Mouse (Mus musculus) thymus, postnatal 36 days (tissue): ENCODE measurements around the gene Bmper.

Experiments used
- DNase-seq, 2 experiments: peaks; one replicate each; pipeline ENCODE4 v3.0.0; 2022; ENCODE audit warnings: mixed read lengths in 2 of 2

The Bmper gene

DNA sequence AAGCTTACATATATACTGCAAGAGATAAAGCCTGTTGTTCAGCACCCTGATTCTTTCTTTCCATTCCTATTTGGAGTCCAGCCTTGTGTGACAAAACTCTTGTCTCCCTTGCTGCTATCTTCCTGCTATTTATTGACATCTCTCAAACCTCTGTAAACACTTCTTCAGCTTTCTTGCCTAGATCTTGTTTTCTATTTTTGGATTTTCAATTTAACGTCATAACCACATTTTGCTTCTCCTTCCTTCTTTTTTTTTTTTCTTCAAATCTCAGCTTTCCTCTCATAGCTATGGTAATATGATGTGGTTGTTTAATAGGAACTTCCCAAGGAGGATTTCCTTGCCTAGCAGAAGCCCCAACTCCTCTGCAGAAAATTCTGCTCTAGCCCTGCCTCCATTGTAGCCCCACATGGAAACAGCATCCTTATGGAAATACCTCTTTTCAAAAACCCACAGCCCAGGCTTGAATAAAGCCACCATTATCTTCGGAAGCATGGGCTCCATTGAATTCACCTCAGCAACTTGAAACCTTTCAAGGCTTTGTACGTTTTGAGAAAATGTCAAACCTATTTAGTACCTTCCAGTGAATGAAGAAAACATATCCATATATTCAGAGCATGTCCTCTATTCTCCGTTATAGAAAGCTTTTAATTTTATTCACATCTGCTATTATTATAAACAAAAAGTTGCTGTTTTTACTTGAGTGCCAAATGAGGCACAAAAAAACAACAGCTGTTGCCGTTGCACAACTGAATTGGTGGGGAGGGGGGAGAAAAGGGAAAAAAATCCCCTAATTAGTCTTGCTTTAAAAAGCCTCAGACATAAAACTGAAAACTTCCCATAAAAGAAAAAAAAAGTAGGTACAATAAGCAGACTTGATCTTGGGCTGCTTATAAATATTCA lies 155.2 kb downstream of the Bmper start:
- DNase-seq, result no peak

GRCm38 (mm10) chr9:23378731-23379170 lies 155.9 kb downstream of the Bmper start:
- no peak for DNase-seq

DNA sequence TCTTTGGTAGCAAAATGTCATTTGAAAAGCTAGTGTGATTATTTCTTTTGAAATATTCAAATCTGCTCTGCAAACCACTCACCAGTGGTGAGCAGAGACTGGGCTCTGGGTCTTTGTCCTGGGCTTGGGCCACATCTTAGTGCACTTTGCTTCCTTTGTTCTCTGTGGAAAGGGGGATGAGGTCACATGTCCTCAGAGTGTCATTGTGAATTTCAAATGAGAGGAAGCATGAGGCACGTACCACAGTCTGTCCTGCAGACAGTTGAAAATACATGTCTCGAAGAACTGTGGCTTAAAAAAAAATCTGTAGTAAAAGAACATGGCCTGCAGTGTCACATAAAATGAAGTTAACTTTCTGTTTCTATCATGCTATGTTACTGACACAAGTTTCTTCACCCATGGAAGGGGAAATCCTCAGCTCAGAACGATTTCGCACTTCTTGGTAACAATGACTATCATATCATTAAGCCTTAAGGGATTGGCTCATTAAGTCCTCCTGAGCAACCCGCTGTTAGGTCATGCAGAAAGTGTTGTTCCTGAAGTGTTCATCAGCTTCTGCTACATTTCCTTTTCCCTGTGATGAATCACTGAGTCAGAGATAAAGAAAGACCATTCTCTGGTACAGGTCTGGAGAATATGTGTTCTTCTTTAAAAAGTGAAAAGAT lies 157.4 kb downstream of the Bmper start:
- DNase-seq, result no peak

DNA sequence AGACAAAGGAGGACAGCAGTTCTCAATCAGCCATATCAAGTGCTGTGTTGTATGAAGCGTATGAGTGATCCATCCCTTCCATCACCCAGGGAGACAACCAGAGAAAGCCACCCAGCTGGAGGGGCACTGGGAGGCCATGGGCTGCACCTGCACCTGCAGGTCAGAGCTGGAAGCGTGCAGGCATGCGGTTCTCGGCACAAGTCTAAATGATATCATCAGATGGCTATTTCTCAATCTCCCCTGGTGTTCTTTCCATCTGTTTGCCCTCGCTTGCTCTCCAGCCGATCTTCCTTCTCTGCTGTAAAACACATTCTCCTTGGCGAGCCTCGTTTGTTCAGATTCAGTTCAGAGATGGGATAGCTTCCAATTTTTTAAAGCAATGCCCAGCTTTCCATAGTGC lies 160.4 kb downstream of the Bmper start:
- DNase-seq, result no peak

GRCm38 (mm10) chr9:23383837-23384236 lies 161.0 kb downstream of the Bmper start:
- DNase-seq, result no peak

DNA sequence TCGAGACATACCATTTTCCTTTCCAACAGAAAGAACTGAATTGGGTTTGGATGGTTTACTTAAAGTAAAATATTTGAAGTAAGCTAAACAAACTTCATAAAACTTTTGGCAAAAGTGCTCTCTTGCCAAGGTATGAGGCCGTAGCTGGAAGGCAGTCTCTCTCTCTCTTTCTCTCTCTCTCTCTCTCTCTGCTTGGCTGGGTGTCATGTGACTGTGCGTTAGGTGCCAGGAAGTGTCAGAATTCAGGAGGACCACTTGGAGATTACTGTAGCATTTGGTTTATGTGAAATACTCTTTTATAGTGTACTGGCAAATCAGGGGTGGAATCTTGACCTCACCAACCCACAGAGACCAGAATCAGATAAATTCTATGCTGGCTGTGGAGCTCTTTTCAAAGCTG lies 162.0 kb downstream of the Bmper start:
- no peak for DNase-seq

DNA sequence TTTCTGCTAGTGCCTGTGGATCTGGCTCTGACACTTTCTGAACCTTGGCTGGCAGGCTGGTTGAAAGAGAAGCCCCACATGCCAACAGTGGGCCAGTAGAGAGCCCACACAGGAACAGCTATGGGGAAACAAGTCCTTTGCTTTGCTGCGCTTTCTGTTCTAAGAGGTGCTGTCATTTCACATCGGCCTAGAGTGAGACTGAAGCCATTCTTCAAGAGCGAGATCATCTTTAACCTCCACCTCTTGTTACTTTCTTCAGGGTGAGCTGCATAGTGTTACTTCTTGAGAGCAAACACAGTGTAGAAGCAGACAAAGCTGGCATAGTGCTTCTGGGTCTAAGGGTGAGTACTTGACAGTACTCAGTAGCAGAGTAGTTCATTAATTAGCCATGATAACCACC lies 163.3 kb downstream of the Bmper start:
- no peak for DNase-seq

DNA sequence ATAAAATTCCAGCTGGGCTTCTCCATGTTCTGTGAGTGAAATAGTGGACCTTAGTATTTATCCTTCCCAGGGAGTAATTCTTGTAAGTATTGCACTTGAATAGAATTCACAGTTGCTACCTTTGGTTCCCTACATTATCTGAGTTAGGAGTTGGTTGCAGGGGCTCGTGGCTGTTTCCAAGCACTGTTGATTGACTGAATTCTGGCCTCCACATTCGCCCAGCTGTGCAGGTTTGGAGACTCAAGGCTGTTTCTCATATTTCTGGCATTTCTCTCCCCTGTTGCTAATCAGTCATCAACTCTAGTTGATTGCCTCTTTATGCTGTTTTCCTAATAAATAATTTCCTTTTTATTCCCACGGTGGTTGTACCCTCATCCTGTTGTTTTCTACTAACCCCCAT lies 167.2 kb downstream of the Bmper start:
- DNase-seq, result no peak

DNA sequence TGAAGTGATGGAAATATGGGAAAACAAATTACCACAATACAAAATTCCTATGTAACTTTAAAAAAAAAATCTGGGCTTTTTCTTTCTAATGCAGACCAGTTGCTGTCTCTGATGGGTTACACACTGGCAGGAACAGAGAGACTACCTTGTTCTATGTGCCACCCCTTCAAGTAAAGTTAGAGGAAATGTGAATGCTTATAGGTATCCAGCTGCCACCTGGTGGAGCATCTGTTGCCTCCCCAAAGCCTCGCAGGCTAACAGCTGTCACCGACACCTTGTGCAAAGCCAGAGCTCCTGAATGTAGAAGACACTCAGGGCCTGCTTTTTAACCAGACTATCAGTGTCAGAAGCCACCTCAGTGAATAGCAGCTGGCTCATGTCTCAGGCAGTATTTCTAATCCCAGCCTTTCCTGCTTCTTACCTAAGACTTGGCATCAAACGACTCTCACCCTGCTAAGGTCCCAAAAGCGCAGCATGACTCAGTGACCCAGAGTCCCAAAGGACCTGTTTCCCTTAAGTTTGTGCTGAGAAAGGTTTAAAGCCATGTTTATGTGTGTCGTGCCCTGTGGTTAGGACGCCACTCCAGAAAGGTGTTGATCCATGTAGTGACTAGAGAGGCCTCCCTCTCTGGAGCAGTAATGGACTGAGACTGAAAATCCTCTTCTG lies 171.9 kb downstream of the Bmper start:
- no peak for DNase-seq

- DNase-seq, result no peak
Observed at GRCm38 (mm10) chr9:23396186-23396585, 173.3 kb downstream of the Bmper start.

DNA sequence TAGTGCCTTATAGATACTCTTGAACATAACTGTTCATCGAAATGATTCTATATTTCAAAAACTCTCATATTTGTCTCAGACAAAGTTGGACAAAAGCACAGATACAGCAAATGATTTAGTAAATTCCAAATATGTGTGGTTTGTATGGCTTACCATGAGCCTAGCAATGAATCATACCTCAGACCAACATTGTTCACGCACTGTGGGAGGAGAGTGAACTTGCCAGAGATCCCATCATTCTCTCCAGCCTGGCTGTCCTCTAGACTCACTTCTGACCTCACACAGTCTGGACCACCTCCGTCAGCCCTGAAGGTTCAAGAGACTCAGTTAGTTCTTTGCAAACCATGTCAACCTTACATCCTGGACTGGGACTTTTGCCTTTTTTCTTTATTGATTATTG lies 175.0 kb downstream of the Bmper start:
- no peak for DNase-seq

DNA sequence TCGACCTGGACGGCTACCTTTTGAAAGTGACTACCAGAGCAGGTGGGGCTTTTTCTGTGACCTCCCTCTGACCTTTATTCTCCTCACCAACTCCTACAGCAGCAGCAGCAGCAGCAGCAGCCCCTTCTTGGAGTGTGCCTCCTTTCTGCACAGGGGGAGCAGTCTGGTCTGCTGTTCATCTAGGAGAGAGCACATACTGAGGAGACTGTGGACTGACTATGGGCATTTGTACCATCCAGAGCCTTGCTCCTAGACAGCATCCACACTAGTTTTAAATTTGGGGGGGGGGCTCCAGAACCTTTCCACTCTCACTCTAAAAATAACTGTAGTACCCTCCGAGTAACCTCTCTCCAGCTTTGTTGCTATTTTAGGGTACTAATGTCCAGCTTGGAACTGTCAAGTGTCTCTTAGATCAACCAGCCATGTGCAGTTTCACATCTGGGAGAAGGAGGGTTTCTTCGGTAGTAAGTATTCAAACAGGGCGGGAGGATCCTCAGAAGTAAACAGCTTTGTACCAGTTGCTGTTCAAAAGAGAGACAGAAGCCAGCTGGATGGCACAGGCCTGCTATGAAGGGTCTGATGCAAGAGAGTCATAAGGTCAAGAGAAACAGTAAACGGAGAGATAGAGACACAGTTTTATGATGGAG lies 176.9 kb downstream of the Bmper start:
- DNase-seq, result no peak

DNA sequence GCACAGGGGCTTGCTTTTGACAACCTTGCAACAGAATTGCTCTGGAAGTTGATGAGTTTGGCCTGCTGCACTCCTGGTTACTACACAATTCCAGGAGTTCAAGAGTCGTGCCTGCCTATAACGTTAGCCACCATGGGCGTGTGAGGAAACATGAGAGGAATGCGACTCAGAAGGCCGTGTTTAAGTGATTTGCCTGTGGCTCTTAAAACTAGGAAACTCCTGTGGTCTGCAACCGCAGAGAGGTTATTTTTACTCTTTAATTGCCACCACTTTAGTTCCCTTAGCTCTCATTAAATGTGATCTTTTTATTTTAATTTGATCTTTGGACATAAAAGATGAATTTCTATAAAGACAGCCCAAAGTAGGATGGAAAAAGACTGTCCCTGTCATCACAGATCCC lies 184.5 kb downstream of the Bmper start:
- no peak for DNase-seq

DNA sequence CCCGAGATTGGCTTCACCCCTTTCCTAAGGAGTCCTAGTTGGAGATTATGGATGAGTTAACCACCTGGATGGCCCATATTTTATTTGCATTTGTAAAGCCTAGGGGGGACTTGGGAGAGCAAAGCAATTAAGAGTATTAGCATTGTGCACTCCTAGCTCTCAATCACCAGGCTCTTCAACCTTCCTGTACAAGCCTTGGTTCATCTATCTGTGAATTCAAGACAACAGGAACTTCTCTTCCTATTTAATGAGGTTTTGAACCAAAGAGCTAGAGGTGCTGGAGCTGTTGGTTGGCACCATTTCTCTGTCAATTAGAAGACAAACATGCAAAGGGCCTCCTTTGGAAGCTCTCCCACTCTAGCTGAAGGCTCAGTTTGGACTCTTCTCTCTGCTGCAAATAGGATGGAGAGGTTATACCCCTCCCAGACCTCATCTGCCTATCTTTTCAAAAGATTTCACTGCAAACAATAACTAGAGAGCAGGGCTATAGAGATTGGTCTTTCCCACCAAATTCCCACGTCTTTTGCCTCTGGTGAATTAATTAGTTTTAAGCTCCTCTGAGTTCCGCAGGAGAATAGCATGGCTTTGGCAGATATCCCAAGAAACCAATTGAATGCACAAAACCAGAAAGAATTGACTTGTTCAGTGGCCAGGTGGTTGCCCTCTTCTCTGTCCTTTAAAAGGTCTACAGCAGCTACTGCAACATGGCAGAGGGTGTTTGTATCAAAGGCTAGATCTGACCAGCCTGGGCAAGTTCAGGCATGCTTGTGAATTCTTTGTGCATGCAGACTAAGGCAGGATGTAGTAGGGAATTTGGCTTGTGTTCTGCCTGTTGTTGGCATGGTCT lies 185.3 kb downstream of the Bmper start:
- no peak for DNase-seq

GRCm38 (mm10) chr9:23410567-23410966 lies 187.7 kb downstream of the Bmper start:
- no peak for DNase-seq

DNA sequence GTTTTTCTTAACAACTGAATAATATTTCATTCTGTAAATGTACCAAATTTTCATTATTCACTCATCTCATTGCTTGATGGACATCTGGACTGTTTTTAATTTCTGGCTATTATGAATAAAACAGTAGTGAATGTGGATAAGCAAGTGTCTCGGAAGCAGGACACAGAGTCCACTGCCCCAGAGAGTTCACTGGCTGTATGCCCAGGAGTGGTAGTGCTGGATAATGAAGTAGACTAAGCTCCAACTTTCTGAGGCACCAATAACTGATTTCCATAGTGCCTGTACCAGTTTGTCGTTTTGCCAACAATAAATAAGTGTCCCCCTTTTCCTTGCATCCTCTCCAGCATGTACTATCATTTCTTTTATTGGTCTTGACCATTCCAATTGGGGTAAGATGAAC lies 190.1 kb downstream of the Bmper start:
- DNase-seq, result no peak

DNA sequence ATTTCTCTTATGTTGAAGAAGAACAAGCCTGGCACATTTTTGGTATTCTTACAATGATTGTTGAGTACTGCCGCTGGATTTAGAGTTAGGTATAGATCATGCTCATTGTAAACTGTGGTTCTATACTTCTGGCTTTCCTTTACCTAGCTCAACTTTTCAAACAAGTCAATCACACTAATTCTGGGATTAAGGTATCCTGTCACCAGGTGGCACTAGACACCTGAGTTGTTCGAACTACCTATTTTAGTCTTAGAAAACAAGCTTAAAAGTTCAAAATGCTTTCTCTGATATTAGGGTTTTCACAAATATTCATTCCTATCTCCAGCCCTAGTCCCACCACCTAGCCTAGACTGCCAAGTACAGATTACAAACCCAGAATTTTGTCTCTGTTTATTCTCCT lies 196.2 kb downstream of the Bmper start:
- DNase-seq, result no peak

DNA sequence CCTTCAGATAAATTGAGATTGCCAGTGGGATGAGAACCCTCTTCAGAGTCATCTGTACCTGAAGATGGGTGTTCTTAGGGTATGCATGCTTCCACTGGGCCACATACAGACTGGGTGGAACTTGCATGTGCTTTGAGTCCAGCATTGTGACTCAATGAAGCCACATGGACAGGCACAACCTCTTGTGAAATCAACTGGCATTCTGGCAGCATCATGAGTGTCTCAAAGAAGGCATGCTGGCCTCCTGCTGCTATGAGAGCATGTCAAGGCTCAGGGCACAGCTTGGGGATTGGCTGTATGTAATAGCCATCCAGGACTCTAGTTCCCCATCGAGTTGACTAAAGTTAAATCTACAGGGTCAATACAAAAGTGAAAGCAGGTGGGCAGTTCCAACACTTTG lies 200.9 kb downstream of the Bmper start:
- no peak for DNase-seq

DNA sequence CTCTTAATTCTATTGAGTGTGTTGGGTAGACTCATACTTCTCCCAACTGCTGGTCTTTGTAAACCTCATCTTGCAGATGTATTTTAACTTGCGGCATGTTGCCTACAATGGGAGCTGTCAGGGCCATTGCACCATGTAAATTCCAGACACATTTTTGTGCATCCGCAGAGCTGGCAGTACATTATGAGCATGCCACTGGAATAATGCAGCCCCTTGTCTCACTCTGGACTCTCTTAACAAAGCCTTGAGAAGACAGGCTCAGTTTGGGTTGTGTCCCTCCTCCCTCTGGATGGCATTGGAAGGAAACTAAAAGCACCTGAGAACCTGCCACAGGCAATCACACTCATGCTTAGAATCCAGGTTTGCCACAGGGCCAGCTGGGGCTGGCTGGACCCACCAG lies 209.8 kb downstream of the Bmper start:
- DNase-seq, result no peak

DNA sequence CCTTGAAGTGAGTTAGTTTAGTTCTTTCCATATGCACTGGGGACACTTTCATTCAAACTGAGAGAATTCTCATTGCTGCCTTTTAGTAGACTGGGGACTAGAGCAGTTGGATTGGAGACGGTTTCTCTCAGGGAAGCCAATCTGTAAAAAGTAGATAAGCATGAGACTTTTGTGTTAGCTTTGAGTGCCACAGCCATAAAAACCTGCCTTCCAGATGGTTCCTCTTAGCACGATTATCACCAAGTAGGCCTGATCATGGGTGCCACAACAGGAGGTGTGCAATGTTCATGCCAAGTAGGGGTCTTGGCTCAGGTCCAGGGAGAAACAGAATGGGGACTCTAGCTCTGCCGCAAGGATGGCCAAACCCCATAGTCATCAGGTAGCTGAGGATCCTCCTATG lies 210.4 kb downstream of the Bmper start:
- no peak for DNase-seq

DNA sequence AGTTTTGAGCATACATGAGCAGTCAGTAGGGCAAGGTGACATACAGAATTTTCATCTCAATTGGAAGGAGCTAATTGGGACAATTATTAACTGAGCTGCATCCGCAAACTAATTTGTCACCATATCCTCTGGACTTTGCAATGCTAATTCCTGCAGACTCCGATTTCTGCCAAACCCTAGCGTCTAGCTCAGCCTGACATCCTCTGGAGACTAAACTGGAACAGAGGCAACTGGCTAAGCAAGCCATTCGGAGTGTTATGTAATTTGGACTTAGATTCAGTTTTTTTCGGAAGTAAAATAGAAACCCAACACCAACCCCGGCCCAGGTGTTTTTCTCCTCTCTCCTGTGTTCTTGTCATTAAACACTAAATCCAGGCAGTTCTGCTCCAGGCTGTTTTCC lies 213.9 kb downstream of the Bmper start:
- no peak for DNase-seq

- DNase-seq, result no peak
Observed at GRCm38 (mm10) chr9:23438662-23439061, 215.8 kb downstream of the Bmper start.
